Mouse (Mus musculus) urinary bladder, postnatal 4 days (tissue): ENCODE measurements around the gene Esp8.
"Not testable (repeated sequence)": the region's sequence is repeated elsewhere in the genome, so short reads cannot be mapped to it uniquely, and the experiment has no call there.

Experiments used
- DNase-seq, 2 experiments: peaks; one replicate each; pipeline ENCODE4 v3.0.0; 2021 to 2022; ENCODE audit warnings: low spot score in 2 of 2

Esp8 gene

DNA sequence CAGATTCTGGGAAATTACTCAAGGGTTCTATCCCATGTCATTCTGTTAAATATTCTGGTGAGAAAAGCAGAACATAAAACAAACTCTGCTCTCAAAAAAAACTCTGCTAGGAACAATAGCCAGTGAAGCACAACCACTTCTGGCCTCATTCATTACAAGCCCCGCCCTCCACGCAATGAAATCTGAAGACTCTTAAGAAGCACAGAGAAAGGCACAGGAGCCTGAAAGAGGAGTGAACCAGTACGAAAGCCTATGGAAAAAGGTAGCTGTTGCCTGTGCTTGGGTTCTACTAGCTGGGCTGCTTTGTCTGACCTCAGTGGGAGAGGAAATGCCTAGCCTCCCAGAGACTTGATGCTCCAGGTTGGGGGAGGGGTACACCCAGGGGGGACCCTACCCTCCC lies at the start of gene Esp8:
Gene Esp8, plus strand, starts transcription at position 205 of the 400 bp plus-strand sequence.
- DNase-seq, result no peak

DNA sequence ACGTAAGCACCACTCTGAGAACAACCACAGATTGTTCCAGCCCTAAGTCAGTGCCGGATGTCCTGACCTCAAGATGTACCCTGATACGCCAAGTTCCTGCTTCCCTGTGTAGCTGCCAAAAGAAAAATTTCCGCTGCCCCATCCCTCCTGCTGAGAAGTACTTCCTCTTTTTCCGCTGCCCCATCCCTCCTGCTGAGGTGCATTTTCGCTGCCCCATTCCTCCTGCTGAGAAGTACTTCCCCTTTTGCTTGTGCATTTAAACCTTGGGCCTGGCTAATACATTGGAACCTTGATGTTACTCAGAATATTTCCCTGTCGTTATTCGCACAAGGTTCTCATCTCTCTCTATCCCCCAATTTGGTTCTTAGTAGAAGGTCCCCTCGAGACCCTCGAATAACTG lies 36.3 kb upstream of the Esp8 start:
- not testable (repeated sequence) for DNase-seq

DNA sequence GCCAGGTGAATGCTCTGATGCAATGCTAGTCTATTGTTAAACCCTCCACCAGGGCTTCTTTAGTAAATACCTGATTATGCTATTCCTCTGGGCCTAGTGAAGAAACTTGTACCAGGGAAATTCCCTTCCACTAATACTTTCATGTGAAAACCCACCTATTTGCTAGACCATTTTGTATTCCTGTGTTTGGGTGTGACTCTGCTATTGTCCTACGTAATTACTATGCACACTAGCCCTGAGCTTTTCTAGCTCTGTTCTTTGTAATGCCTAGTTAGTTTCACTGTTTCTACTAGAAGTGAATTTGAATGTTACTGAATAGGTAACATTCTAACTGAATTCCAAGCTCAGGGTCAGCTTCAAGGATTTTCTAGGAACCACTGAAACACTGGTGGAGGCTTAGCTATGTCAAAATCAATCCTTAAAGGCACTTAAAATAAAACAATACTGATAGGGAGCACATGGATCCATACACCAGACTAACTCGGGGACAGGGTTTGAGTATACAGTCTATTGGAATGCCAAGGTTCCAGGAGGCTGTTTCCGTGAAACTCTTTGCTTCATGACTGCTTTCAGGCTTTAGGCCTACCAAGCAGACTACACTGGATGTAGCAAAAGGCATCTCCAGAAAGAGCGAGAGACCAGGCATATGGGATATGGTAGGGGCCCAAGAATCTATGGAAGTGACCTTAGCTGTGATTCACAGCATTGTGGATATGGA lies 24.2 kb upstream of the Esp8 start:
- DNase-seq, result not testable (repeated sequence)

DNA sequence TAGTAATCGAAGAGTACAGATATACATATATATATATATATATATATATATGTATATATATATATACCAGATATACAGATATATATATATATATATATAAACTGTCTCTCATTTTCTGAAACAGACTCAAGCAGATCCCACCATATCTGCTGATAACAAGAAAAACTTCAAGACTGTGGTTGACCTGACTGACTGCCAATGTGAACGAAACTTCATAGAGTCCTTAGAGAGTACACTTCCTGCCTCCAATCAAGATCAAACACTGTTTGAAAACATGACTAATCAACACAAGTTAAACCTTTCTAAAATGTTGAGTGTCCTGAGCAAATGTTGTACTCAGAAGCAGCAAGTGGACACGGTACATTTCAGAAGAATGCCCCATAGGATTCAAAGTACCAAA lies 10.0 kb downstream of the Esp8 start:
- DNase-seq, result no peak

DNA sequence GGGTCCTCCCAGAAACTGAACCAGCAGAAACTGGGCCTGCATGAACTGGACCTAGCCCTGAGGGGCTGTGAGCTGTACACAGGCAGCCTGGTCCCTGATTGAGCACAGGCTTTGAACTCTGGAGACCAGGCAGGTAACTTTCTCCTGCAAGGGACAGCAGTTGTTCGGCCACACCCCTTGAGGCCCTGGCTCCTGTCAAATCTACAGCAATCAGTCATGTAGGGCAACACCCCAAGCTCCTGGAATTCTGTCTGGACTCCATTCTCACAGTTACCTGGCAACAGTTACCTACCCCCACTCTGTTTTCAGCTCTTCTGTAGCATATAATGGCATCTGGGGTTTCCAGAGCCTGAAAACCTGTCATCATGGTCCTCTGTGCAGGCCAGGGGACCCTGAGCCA lies 11.3 kb downstream of the Esp8 start:
- no peak for DNase-seq

DNA sequence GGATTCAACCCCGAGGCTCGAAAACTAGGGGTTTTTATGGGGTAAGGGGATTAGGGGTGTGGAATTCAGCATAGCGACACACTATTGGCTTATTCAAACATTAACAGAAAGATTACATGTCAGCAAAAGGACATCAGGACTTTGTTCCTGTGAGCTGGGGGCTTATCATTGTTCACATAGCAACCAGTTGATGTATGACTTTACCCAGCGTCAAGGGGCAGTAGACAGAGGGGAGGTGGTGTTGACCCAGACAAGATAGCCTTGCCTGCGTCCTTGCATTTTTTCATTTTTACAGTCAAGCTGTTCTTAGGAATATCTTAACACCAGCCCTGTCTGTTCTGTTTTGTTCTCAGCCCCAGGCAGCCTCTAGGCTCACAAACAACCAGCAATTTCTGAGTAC lies 27.2 kb downstream of the Esp8 start:
- not testable (repeated sequence) for DNase-seq

DNA sequence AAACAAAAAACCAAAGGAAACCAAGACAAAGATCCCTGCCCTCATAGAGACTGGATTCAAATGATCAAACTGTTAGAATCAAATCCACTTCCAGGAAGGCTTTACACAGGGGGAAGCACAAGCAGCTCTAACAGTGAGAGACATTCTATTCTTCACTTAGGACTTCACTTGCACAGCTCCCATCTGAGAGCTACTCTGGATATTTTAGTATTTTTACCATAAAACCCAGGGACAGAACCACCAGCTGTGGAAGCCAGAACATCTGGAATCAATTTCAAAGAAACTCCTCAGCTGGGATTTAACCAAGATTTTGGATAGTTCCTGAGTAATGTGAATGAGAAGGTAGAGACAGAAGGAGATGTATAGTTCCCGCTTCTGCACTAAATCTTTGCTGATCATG lies 33.6 kb downstream of the Esp8 start:
- no peak for DNase-seq

DNA sequence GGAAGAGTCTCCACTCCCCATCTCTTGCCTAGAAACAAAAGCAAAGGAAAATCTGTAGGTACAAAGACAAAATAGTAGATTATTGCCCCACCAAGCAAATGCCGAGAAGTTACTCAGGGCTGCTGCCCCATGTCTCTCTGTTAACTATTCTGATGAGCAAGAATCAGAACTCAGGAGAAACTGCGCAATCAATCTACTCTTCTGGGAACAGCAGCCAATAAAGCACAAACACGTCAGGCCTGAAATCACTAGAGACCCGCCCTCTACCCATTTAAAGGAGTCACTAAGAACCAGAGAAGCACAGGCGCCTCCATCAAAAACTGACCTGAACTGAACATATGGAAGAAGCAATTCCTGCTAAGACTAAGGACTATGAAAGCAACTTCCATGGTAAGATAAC lies 41.4 kb downstream of the Esp8 start, which contains the start of gene Esp6:
Gene Esp6, plus strand, starts transcription at position 301 of the 400 bp plus-strand sequence.
- no peak for DNase-seq
